Mouse (Mus musculus) limb, embryonic 10.5 days (tissue): ENCODE measurements around the gene Nkx1-1. TPM values are rescaled to one million over a fixed set of nuclear protein-coding genes. Genes with fewer than 3 reads are reported as not detected.

Experiments
- DNase-seq: peaks from one replicate; pipeline ENCODE4 v3.0.0-alpha.2; 2017; ENCODE audit warnings: low spot score
- H3K27ac ChIP-seq: fragments of 300-500 bp; sonication (generic); 2 replicates; pipeline ENCODE4 v1.5.1; 2016; ENCODE audit warnings: mild to moderate bottlenecking
- H3K27me3 ChIP-seq: fragments of 300-500 bp; sonication (generic); 2 replicates; pipeline ENCODE4 v1.6.1; 2016; ENCODE audit warnings: low read depth, mild to moderate bottlenecking; ENCODE audit not compliant: poor library complexity, severe bottlenecking
- H3K36me3 ChIP-seq: fragments of 300-500 bp; sonication (generic); 2 replicates; pipeline ENCODE4 v1.6.1; 2016; ENCODE audit warnings: mild to moderate bottlenecking, moderate library complexity
- H3K4me1 ChIP-seq: fragments of 300-500 bp; sonication (generic); 2 replicates; pipeline ENCODE4 v1.6.1; 2016
- H3K4me3 ChIP-seq: fragments of 300-500 bp; sonication (generic); 2 replicates; pipeline ENCODE4 v1.5.1; 2016; ENCODE audit warnings: mild to moderate bottlenecking, moderate library complexity
- H3K9me3 ChIP-seq: fragments of 300-500 bp; sonication (generic); replicated peaks from 2 replicates; pipeline ENCODE4 v1.6.1; 2016; ENCODE audit warnings: mild to moderate bottlenecking
- WGBS: fragments of 180-500 bp; shearing (Covaris S2); methylation state at CpG from one replicate; pipeline ENCODE4 v1.1.7; 2016; 5-methylcytosine and 5-hydroxymethylcytosine counted together
- polyA plus RNA-seq: library from polyadenylated mRNA; unstranded; fragments of >200 nt; fragmentation: Nextera tagmentation; extraction: Ambion mirVana; gene quantifications from 2 replicates; pipeline ENCODE4 v1.2.1, GENCODE M21; 2016

Gene Nkx1-1
- polyA plus RNA-seq, 1 experiment from 2014 or later: not detected

- H3K36me3 ChIP-seq: no peaks in the 10 kb centered on the region
- no peak overlapping the region for H3K27ac ChIP-seq
- H3K4me3 ChIP-seq: no peak overlapping the region; the same call in 1 of the 2 replicates
- peaks cover 93% of the 10 kb centered on the region for H3K27me3 ChIP-seq
- 2% methylated on average over 26 of the region's 26 CpGs for WGBS
- H3K4me1 ChIP-seq: peaks cover 50% of the 10 kb centered on the region
- no peaks in the 10 kb centered on the region for H3K9me3 ChIP-seq
- DNase-seq: no peak
Measured at GRCm38 (mm10) chr5:33435151-33435550, 1.4 kb upstream of the Nkx1-1 start.

GRCm38 (mm10) chr5:33434141-33434780 lies 485 bp upstream of the Nkx1-1 start:
- Histone ChIP-seq H3K27me3 (peaks cover 100% of the 10 kb centered on the region), H3K9me3 (no peaks in the 10 kb centered on the region), H3K27ac (0 out of 2 replicates have a peak overlapping the region, but pooled peaks have one; percentile 1), H3K36me3 (no peaks in the 10 kb centered on the region), H3K4me1 (peaks cover 50% of the 10 kb centered on the region), H3K4me3 (peak overlapping the region; percentile 40)
- under 1% methylated on average over 60 of the region's 60 CpGs for WGBS
- DNase-seq: peak; percentile 60

- Histone ChIP-seq H3K4me3 (no peak overlapping the region), H3K27ac (no peak overlapping the region), H3K36me3 (no peaks in the 10 kb centered on the region), H3K27me3 (peaks cover 100% of the 10 kb centered on the region), H3K9me3 (no peaks in the 10 kb centered on the region), H3K4me1 (peaks cover 50% of the 10 kb centered on the region)
- DNase-seq: peak; percentile 61
- 1% methylated on average over 39 of the region's 39 CpGs for WGBS
Measured at GRCm38 (mm10) chr5:33432057-33432935, 1.5 kb downstream of the Nkx1-1 start.

- under 1% methylated on average over 77 of the region's 77 CpGs for WGBS
- Histone ChIP-seq H3K9me3 (no peaks in the 10 kb centered on the region), H3K4me1 (peaks cover 50% of the 10 kb centered on the region), H3K36me3 (no peaks in the 10 kb centered on the region), H3K27me3 (peaks cover 100% of the 10 kb centered on the region), H3K27ac (no peak overlapping the region), H3K4me3 (peak overlapping the region; percentile 37)
- DNase-seq: peak; percentile 42
Measured at GRCm38 (mm10) chr5:33431173-33432005, 2.4 kb downstream of the Nkx1-1 start.

GRCm38 (mm10) chr5:33430511-33431172 lies 3.1 kb downstream of the Nkx1-1 start:
- 1% methylated on average over 63 of the region's 64 CpGs for WGBS
- Histone ChIP-seq H3K4me3 (peak overlapping the region; percentile 37), H3K36me3 (no peaks in the 10 kb centered on the region), H3K27me3 (peaks cover 100% of the 10 kb centered on the region), H3K4me1 (peaks cover 50% of the 10 kb centered on the region), H3K9me3 (no peaks in the 10 kb centered on the region), H3K27ac (no peak overlapping the region)
- peak; percentile 62 for DNase-seq

GRCm38 (mm10) chr5:33430106-33430505 lies 3.7 kb downstream of the Nkx1-1 start:
- Histone ChIP-seq H3K36me3 (no peaks in the 10 kb centered on the region), H3K4me3 (no peak overlapping the region), H3K27ac (no peak overlapping the region), H3K4me1 (peaks cover 47% of the 10 kb centered on the region), H3K9me3 (no peaks in the 10 kb centered on the region), H3K27me3 (peaks cover 100% of the 10 kb centered on the region)
- 4% methylated on average over 16 of the region's 16 CpGs for WGBS
- DNase-seq: peak; percentile 39

- Histone ChIP-seq H3K27me3 (peaks cover 81% of the 10 kb centered on the region), H3K9me3 (no peaks in the 10 kb centered on the region), H3K36me3 (no peaks in the 10 kb centered on the region), H3K4me1 (peaks cover 21% of the 10 kb centered on the region), H3K4me3 (no peak overlapping the region), H3K27ac (no peak overlapping the region)
- DNase-seq: no peak
Measured at GRCm38 (mm10) chr5:33427461-33427860, 6.3 kb downstream of the Nkx1-1 start.

- no peak overlapping the region for H3K4me3 ChIP-seq
- WGBS: 81% methylated on average over 3 of the region's 3 CpGs
- no peak overlapping the region for H3K27ac ChIP-seq
- H3K4me1 ChIP-seq: no peaks in the 10 kb centered on the region
- no peaks in the 10 kb centered on the region for H3K9me3 ChIP-seq
- H3K27me3 ChIP-seq: peaks cover 10% of the 10 kb centered on the region; the same call in 1 of the 2 replicates
- H3K36me3 ChIP-seq: peaks cover 6% of the 10 kb centered on the region; the same call in 1 of the 2 replicates
- no peak for DNase-seq
Measured at GRCm38 (mm10) chr5:33420313-33420712, 13.5 kb downstream of the Nkx1-1 start.

- DNase-seq: no peak
- Histone ChIP-seq H3K4me1 (no peaks in the 10 kb centered on the region), H3K36me3 (peaks cover 3% of the 10 kb centered on the region; the same call in 1 of the 2 replicates), H3K27me3 (no peaks in the 10 kb centered on the region; the same call in 1 of the 2 replicates), H3K9me3 (no peaks in the 10 kb centered on the region), H3K4me3 (no peak overlapping the region), H3K27ac (no peak overlapping the region)
- 55% methylated on average over 12 of the region's 12 CpGs for WGBS
Measured at GRCm38 (mm10) chr5:33400819-33401218, 33.0 kb downstream of the Nkx1-1 start.

- no peaks in the 10 kb centered on the region; the same call in 1 of the 2 replicates for H3K27me3 ChIP-seq
- peaks cover 12% of the 10 kb centered on the region for H3K36me3 ChIP-seq
- H3K4me3 ChIP-seq: no peak overlapping the region
- 84% methylated on average over 7 of the region's 7 CpGs for WGBS
- H3K4me1 ChIP-seq: no peaks in the 10 kb centered on the region
- H3K9me3 ChIP-seq: no peaks in the 10 kb centered on the region
- H3K27ac ChIP-seq: no peak overlapping the region
- no peak for DNase-seq
Measured at GRCm38 (mm10) chr5:33396828-33397227, 36.9 kb downstream of the Nkx1-1 start.

- Histone ChIP-seq H3K27me3 (no peaks in the 10 kb centered on the region; the same call in 1 of the 2 replicates), H3K9me3 (no peaks in the 10 kb centered on the region), H3K27ac (no peak overlapping the region), H3K36me3 (peaks cover 22% of the 10 kb centered on the region), H3K4me3 (no peak overlapping the region), H3K4me1 (no peaks in the 10 kb centered on the region)
- no peak for DNase-seq
- 92% methylated on average over 11 of the region's 11 CpGs for WGBS
Measured at GRCm38 (mm10) chr5:33395693-33396092, 38.1 kb downstream of the Nkx1-1 start.

GRCm38 (mm10) chr5:33393803-33394202 lies 40.0 kb downstream of the Nkx1-1 start:
- no peaks in the 10 kb centered on the region for H3K4me1 ChIP-seq
- H3K9me3 ChIP-seq: no peaks in the 10 kb centered on the region
- peak; percentile 87 for DNase-seq
- no peaks in the 10 kb centered on the region; the same call in 1 of the 2 replicates for H3K27me3 ChIP-seq
- peaks cover 26% of the 10 kb centered on the region for H3K36me3 ChIP-seq
- no peak overlapping the region for H3K4me3 ChIP-seq
- H3K27ac ChIP-seq: no peak overlapping the region
- 19% methylated on average over 7 of the region's 7 CpGs for WGBS
